Mouse (Mus musculus): ENCODE measurements at regions not wholly inside any gene's neighbourhood (a gene's known extent, or its start where the extent isn't known, plus 50 kb on each side); places are given as distances from the start of the nearest gene placed in this dataset.
"Not testable (repeated sequence)": the region's sequence is repeated elsewhere in the genome, so short reads cannot be mapped to it uniquely, and the experiment has no call there.

DNA sequence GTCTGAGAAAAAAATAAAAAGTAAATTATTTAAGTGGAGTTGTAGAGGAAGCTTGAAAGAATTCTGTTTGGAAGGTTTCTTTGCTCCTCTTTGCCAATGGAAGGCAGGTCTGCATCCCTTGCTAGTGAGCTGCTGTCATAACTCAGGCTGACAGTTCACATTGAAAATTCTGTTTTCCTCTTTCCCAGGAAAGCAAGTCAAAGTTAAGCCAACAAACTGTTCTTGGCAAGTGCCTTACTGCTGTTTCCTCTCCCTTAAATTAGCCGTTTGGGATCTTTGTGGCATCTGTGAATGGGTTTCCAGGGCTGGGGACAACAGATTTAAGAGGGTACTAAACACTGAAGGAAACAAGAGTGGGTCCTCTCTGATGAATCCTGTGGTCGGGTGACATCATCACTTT lies 261.2 kb downstream of the Pou4f1 start:
- Histone ChIP-seq H3K4me3 (no peak overlapping the region), H3K27me3 (no peaks in the 10 kb centered on the region), H3K9me3 (no peaks in the 10 kb centered on the region), H3K27ac (no peak overlapping the region), H3K9ac (no peak overlapping the region), H3K4me1 (no peaks in the 10 kb centered on the region), H3K4me2 (no peak overlapping the region), H3K36me3 (no peaks in the 10 kb centered on the region)
- WGBS = 34% methylated on average over 2 of the region's 2 CpGs
- ATAC-seq (ENCODE audit: insufficient number of reproducible peaks, low FRiP score, low TSS enrichment, low read depth) = no peak

DNA sequence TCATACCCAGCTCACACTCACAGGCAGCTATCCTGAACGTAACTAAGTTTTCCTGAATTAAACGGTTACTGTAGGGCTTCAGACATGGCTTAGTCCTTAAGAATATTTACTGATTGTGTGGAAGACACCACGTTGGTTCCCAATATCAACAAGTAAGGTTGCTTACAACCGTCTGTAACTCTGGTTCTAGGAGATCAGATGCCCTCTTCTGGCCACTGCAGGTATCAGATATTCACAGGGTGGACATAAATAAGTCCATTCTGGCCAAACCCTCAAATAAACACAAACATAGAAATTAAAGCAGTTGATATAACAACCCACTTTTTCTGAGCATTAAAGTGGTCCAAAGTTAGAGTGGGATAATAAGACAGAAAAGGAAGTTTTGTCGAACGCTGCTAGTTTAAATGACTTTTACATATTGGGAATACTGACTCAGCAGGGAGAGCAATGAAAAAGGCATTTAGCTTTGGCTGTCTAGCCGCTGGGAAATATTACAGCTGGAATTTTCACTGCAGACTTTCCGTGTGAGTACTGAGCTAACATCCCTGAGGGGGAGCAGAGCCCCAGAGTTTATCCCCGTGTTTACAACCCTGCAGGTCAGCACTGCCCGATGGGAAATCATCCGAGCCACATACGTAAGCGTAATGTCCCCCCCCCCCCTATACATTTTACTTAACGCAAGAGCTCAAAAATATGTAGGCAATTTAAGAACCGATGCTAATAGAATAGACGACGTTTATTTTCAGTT lies 264.4 kb downstream of the Pou4f1 start:
- Histone ChIP-seq H3K27ac (no peak overlapping the region), H3K4me2 (0 out of 2 replicates have a peak overlapping the region, but pooled peaks have one; percentile 14), H3K9ac (no peak overlapping the region), H3K27me3 (no peaks in the 10 kb centered on the region), H3K4me1 (no peaks in the 10 kb centered on the region), H3K9me3 (no peaks in the 10 kb centered on the region), H3K36me3 (no peaks in the 10 kb centered on the region), H3K4me3 (no peak overlapping the region)
- 42% methylated on average over 17 of the region's 17 CpGs for WGBS
- 0 out of 2 replicates have a peak, but pooled peaks have one; percentile 40 for ATAC-seq (ENCODE audit: insufficient number of reproducible peaks, low FRiP score, low TSS enrichment, low read depth)

DNA sequence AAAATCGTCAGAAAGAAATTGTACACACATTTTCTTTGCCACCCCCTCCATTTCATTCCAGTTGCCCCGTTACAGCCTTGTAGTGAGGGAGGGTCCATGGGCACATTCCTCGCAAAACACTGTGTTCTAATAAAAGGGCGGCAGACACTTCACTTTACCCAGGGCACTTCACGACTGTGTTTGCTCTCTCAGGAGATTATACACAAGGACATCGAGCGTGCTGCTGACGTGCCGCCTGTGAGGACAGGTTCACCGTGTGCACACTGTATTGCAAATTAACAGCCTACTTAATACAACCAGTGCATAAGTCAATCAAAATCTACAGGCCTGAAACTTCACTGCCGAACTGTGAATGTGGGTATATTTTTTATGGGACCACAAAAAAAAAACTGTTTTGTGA lies 274.6 kb downstream of the Pou4f1 start:
- H3K4me2 ChIP-seq = no peak overlapping the region
- no peak overlapping the region for H3K9ac ChIP-seq
- H3K9me3 ChIP-seq = no peaks in the 10 kb centered on the region
- H3K27ac ChIP-seq = no peak overlapping the region
- H3K36me3 ChIP-seq = no peaks in the 10 kb centered on the region
- ATAC-seq (ENCODE audit: insufficient number of reproducible peaks, low FRiP score, low TSS enrichment, low read depth) = no peak
- no peak overlapping the region for H3K4me3 ChIP-seq
- no peaks in the 10 kb centered on the region for H3K27me3 ChIP-seq
- no peaks in the 10 kb centered on the region for H3K4me1 ChIP-seq
- 54% methylated on average over 11 of the region's 11 CpGs for WGBS

DNA sequence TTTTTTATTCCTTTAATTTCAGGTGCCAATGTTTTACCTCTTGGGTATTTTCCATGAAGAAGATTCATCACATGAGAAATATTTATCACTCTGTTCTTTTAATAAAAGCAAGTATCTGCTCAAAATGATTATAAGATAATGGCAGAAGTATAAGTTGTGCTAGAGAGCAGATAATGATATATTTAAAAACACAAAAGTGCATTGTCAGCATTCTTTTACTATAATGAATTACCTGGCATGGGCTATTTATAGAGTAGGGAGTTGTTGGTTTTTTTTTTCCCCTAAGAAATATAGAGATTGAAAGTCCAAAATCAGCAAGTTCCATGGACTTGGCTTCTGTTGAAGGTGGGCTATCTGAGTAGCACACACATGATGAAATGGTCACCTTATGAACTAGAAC lies 292.7 kb downstream of the Pou4f1 start:
- Histone ChIP-seq H3K36me3 (no peaks in the 10 kb centered on the region), H3K9me3 (no peaks in the 10 kb centered on the region), H3K4me3 (no peak overlapping the region), H3K4me2 (no peak overlapping the region), H3K27ac (no peak overlapping the region), H3K9ac (no peak overlapping the region), H3K4me1 (no peaks in the 10 kb centered on the region), H3K27me3 (no peaks in the 10 kb centered on the region)
- no peak for ATAC-seq (ENCODE audit: insufficient number of reproducible peaks, low FRiP score, low TSS enrichment, low read depth)

DNA sequence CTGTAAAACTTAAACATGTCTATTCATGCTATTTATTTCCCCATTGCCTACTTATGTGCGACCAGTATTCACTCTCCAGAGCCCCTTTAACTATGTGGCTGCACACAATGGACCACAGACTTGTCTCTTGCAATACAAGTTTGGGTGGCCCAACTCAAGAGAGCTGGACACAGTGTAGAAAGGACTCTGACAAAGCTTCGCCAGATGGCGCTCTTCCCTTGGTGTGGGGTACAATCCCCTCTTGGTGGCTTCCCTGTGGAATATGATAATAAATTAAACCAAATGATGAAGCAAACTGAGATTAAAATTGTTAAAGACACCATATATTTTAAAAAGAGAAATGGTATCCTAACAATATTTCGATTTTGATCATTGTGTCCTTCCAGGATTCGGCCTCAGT lies 302.6 kb upstream of the Ednrb start:
- Histone ChIP-seq H3K27ac (no peak overlapping the region), H3K9ac (no peak overlapping the region), H3K9me3 (no peaks in the 10 kb centered on the region), H3K4me3 (no peak overlapping the region), H3K27me3 (no peaks in the 10 kb centered on the region), H3K36me3 (no peaks in the 10 kb centered on the region), H3K4me2 (no peak overlapping the region), H3K4me1 (no peaks in the 10 kb centered on the region)
- WGBS = 63% methylated on average over 5 of the region's 5 CpGs
- ATAC-seq (ENCODE audit: insufficient number of reproducible peaks, low FRiP score, low TSS enrichment, low read depth) = no peak

DNA sequence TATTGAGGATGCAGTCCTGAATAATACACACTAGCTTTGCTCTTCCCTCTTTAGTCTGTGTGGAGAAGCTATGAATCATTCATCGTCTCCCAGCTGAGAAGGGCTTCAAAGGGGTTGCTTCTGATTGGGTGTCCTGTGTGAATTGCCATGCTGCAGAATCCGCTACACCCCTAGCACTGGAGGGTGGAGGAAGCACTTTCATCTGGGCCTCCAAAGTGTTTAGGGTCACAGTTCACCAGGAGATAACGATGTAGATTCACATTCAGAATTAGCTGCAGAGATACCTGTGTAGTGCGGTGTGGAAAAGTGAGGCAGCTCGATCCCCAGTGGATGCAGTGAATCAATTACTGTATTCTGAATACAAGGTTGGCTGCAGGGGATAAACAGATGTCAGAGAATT lies 301.2 kb upstream of the Ednrb start:
- no peaks in the 10 kb centered on the region for H3K4me1 ChIP-seq
- H3K9me3 ChIP-seq = no peaks in the 10 kb centered on the region
- H3K9ac ChIP-seq = no peak overlapping the region
- no peak overlapping the region for H3K4me3 ChIP-seq
- H3K36me3 ChIP-seq = no peaks in the 10 kb centered on the region
- ATAC-seq (ENCODE audit: insufficient number of reproducible peaks, low FRiP score, low TSS enrichment, low read depth) = no peak
- H3K4me2 ChIP-seq = no peak overlapping the region
- 36% methylated on average over 5 of the region's 5 CpGs for WGBS
- H3K27me3 ChIP-seq = no peaks in the 10 kb centered on the region
- no peak overlapping the region for H3K27ac ChIP-seq

DNA sequence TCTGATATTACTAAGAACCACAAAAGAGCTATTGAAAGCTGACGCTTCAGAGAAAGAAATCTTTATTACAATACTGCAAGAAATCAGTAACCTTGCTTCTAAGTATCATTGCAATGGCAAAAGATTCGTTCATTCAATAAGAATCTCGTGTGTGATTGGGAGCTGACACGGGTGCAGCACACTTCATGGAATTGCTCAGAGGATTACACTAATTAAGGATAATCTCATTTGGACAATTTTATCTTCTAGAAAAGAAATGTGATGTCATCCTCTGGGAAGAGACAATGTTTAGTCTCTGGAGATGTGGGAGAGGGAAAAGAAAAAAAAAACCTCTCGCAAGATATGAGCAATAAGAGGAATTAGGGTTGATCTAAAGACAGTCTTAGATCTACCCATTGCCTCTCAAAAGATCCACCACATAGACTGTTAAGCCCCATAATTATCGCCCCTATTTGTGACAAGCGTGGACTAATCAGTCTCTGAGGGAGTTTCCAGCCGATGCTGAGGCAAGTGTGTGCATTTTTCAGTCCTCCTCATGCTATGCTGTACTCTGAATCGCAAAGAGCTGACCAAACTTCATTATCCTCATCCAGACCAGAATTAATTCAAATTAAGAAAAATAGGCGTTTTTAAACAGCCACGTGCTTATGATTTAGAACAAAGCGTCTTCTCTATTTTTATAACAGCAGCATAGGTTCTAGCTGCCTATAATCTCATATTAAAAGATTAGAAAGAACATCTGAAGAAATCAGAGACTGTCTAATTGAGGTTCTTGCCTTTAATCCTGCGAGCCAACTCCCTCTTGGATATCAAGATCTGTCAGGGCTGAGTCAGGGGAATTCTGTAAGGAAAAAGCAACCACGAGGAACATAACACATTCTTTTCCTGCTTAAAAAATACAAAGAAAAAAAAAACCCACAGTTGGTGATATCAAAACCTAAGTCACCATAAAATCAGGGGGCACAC lies 271.1 kb upstream of the Ednrb start:
- 79% methylated on average over 14 of the region's 14 CpGs for WGBS
- Histone ChIP-seq H3K4me2 (no peak overlapping the region), H3K36me3 (no peaks in the 10 kb centered on the region), H3K9ac (no peak overlapping the region), H3K4me3 (no peak overlapping the region), H3K27me3 (no peaks in the 10 kb centered on the region), H3K27ac (no peak overlapping the region), H3K4me1 (no peaks in the 10 kb centered on the region), H3K9me3 (no peaks in the 10 kb centered on the region)
- no peak for ATAC-seq (ENCODE audit: insufficient number of reproducible peaks, low FRiP score, low TSS enrichment, low read depth)

DNA sequence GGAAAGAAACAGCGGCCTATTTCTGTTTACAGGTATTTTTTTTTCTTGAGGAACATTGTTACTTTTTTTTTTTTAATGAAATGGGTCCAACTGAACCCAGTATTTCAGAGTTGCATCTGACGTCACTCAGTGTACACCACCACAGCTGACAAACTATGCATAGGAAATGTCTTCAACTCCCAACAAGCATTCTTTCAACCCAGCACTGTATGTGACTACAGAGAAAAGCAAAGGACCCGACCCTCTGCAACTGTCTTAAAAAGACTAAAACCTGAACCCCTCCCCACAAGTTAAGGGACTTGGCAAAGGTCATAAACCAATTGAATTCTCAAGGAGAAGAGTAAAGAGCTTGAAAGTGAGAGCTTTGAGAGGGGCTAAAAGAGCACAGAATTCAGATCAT lies 270.0 kb upstream of the Ednrb start:
- Histone ChIP-seq H3K4me2 (no peak overlapping the region), H3K4me1 (no peaks in the 10 kb centered on the region), H3K4me3 (no peak overlapping the region), H3K36me3 (no peaks in the 10 kb centered on the region), H3K9ac (no peak overlapping the region), H3K27me3 (no peaks in the 10 kb centered on the region), H3K9me3 (no peaks in the 10 kb centered on the region), H3K27ac (no peak overlapping the region)
- 70% methylated on average over 3 of the region's 3 CpGs for WGBS
- ATAC-seq (ENCODE audit: insufficient number of reproducible peaks, low FRiP score, low TSS enrichment, low read depth) = no peak

DNA sequence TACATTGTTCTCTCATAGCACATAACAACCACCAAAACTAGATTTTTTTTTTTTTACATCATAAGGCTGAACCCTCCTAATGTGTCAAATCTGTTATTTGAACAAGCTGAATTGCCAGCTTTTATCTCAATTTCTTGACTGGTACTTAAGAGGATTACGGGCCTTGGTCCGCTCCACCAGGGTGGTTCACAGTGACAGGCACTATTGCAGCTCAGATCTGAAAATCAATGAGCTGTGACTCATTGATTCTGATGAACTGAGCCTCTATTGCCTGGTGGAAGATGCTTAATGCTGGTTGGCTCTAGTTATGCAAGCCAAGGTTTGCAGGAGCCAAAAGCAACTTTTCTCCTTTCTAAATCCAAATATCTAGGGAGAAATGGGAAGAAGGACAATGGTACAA lies 269.2 kb upstream of the Ednrb start:
- ATAC-seq (ENCODE audit: insufficient number of reproducible peaks, low FRiP score, low TSS enrichment, low read depth) = no peak
- H3K9me3 ChIP-seq = no peaks in the 10 kb centered on the region
- no peak overlapping the region for H3K4me3 ChIP-seq
- WGBS = 91% methylated on average over 2 of the region's 2 CpGs
- H3K4me2 ChIP-seq = no peak overlapping the region
- no peaks in the 10 kb centered on the region for H3K36me3 ChIP-seq
- no peak overlapping the region for H3K27ac ChIP-seq
- H3K4me1 ChIP-seq = no peaks in the 10 kb centered on the region
- no peaks in the 10 kb centered on the region for H3K27me3 ChIP-seq
- no peak overlapping the region for H3K9ac ChIP-seq

DNA sequence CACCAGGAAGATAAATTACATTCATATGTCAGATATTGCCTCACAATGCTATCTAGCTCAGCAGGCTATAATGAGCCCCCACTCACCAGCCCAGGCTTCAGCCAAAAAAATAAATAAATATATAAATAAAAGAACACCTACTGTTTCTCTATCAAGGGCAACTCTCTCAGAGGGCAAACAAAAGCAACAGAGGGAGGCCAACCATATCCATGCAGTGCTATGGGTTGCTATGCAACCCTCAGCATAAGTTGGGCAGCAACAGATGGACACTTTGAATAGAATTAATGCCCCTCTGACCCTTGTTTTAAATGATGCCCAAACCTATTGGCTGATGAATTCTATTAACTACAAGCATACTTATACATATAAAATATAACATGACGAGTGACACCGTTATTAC lies 242.2 kb upstream of the Ednrb start:
- 88% methylated on average over 2 of the region's 2 CpGs for WGBS
- Histone ChIP-seq H3K4me2 (no peak overlapping the region), H3K4me3 (no peak overlapping the region), H3K9ac (no peak overlapping the region), H3K27ac (no peak overlapping the region), H3K27me3 (no peaks in the 10 kb centered on the region), H3K4me1 (no peaks in the 10 kb centered on the region), H3K36me3 (no peaks in the 10 kb centered on the region), H3K9me3 (no peaks in the 10 kb centered on the region)
- ATAC-seq (ENCODE audit: insufficient number of reproducible peaks, low FRiP score, low TSS enrichment, low read depth) = no peak

DNA sequence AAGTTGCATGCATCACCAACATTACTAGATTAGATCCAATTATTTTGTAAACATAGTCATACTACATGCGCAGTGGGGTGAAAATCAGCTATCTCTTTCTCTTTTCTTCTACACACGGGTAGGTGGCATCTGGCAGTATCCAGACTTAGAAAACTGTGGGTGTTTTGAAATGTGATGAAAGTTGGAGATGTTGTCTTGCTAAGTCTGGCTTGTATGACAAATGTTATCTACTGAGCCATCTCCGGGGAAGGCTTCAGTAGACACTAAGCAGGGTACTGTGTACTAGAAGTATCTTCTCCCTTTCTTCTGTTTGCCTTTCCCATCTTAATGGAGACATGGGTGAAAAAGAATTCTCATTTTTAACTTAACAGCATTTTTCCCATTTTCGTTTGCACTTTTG lies 220.0 kb upstream of the Ednrb start:
- not testable (repeated sequence) for H3K36me3 ChIP-seq; H3K27ac ChIP-seq; H3K4me2 ChIP-seq; H3K27me3 ChIP-seq; H3K9me3 ChIP-seq; ATAC-seq (ENCODE audit: insufficient number of reproducible peaks, low FRiP score, low TSS enrichment, low read depth); H3K9ac ChIP-seq; H3K4me1 ChIP-seq; H3K4me3 ChIP-seq
- WGBS = 67% methylated on average over 1 of the region's 4 CpGs

DNA sequence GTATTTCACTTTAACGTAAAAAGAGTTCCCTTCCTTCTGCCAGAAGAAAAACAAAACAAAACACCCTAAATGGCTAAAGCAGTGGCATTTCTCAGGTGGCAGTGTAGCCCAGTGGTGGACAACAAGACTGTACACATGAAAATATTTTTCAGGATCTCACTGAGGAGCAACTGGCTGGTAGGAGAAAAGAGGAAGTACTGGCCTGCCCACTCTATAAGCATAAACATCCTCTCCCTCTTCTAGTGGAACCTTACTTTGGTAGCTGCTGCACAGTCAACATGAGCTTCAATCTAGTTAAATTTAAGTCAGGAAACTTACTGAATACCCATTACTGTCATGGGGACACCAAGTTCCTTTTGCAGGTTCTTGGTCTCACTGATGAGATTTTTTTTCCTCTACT lies 209.5 kb upstream of the Ednrb start:
- WGBS = 78% methylated on average over 1 of the region's 1 CpGs
- no peak for ATAC-seq (ENCODE audit: insufficient number of reproducible peaks, low FRiP score, low TSS enrichment, low read depth)
- Histone ChIP-seq H3K27me3 (no peaks in the 10 kb centered on the region), H3K9ac (no peak overlapping the region), H3K9me3 (no peaks in the 10 kb centered on the region), H3K4me3 (no peak overlapping the region), H3K4me2 (no peak overlapping the region), H3K36me3 (no peaks in the 10 kb centered on the region), H3K4me1 (no peaks in the 10 kb centered on the region), H3K27ac (no peak overlapping the region)
